Mouse (Mus musculus) bone marrow macrophage, adult 2 months (primary cell): ENCODE data around the gene Hipk1.

Experiments
- CTCF ChIP-seq: IDR thresholded peaks from 2 replicates; pipeline ENCODE4 v1.5.1; 2012; ENCODE audit warnings: low read depth, mild to moderate bottlenecking, low read length, moderate library complexity
- POLR2A ChIP-seq: IDR thresholded peaks from 2 replicates; pipeline ENCODE4 v1.6.1; 2012; ENCODE audit warnings: mild to moderate bottlenecking, low read depth, low read length, borderline replicate concordance

GRCm38 (mm10) chr3:103709470-103710040, 81.8 kb downstream of the Hipk1 start:
- TF ChIP-seq POLR2A (no peak), CTCF (no peak)
